Mouse (Mus musculus): ENCODE results near the gene Tm9sf2. TPM values are rescaled to one million over a fixed set of nuclear protein-coding genes. Genes with fewer than 3 reads are reported as not detected.
A peak's percentile ranks its signal among the peaks of the same experiment; 100 is the strongest.

Gene Tm9sf2
- polyA plus RNA-seq, 1 experiment from 2014 or later = 105 TPM

GRCm38 (mm10) chr14:122105391-122106285, 1.2 kb upstream of the Tm9sf2 start:
- peaks cover under 1% of the 10 kb centered on the region; the same call in 1 of the 2 replicates for H3K36me3 ChIP-seq
- no peaks in the 10 kb centered on the region; the same call in 1 of the 2 replicates for H3K9me3 ChIP-seq
- peak overlapping the region; percentile 85 for H3K27ac ChIP-seq
- 71% methylated on average over 16 of the region's 16 CpGs for WGBS
- H3K27me3 ChIP-seq = no peaks in the 10 kb centered on the region
- peak overlapping the region; percentile 58 for H3K9ac ChIP-seq (replicated peaks)
- ATAC-seq = no peak
- peak overlapping the region; percentile 84 for H3K4me2 ChIP-seq (replicated peaks)
- H3K4me3 ChIP-seq (replicated peaks) = peak overlapping the region; percentile 92
- peaks cover 41% of the 10 kb centered on the region for H3K4me1 ChIP-seq (replicated peaks)

- WGBS = 6% methylated on average over 42 of the region's 44 CpGs
- no peak for ATAC-seq
- H3K9me3 ChIP-seq = no peaks in the 10 kb centered on the region
- peak overlapping the region; percentile 90 for H3K27ac ChIP-seq
- peaks cover 46% of the 10 kb centered on the region for H3K4me1 ChIP-seq (replicated peaks)
- peak overlapping the region; percentile 94 for H3K9ac ChIP-seq (replicated peaks)
- peak overlapping the region; percentile 92 for H3K4me3 ChIP-seq (replicated peaks)
- no peaks in the 10 kb centered on the region for H3K27me3 ChIP-seq
- peak overlapping the region; percentile 84 for H3K4me2 ChIP-seq (replicated peaks)
- H3K36me3 ChIP-seq = peaks cover 9% of the 10 kb centered on the region
Measured at GRCm38 (mm10) chr14:122107481-122108214, 810 bp downstream of the Tm9sf2 start.

GRCm38 (mm10) chr14:122111681-122112080, 4.8 kb downstream of the Tm9sf2 start:
- ATAC-seq = no peak
- no peak overlapping the region for H3K9ac ChIP-seq (replicated peaks)
- no peaks in the 10 kb centered on the region for H3K27me3 ChIP-seq
- no peak overlapping the region for H3K27ac ChIP-seq
- no peak overlapping the region for H3K4me2 ChIP-seq (replicated peaks)
- 96% methylated on average over 2 of the region's 2 CpGs for WGBS
- no peak overlapping the region for H3K4me3 ChIP-seq (replicated peaks)
- peaks cover 9% of the 10 kb centered on the region for H3K36me3 ChIP-seq
- no peaks in the 10 kb centered on the region for H3K9me3 ChIP-seq
- H3K4me1 ChIP-seq (replicated peaks) = peaks cover 29% of the 10 kb centered on the region

GRCm38 (mm10) chr14:122112311-122112710, 5.5 kb downstream of the Tm9sf2 start:
- Histone ChIP-seq H3K27ac (no peak overlapping the region), H3K9ac (replicated peaks) (no peak overlapping the region), H3K4me3 (replicated peaks) (no peak overlapping the region), H3K36me3 (peaks cover 9% of the 10 kb centered on the region), H3K9me3 (no peaks in the 10 kb centered on the region), H3K4me1 (replicated peaks) (peaks cover 29% of the 10 kb centered on the region), H3K27me3 (no peaks in the 10 kb centered on the region), H3K4me2 (replicated peaks) (no peak overlapping the region)
- 91% methylated on average over 5 of the region's 5 CpGs for WGBS
- ATAC-seq = no peak

- Histone ChIP-seq H3K9ac (replicated peaks) (no peak overlapping the region), H3K4me2 (replicated peaks) (no peak overlapping the region), H3K27me3 (no peaks in the 10 kb centered on the region), H3K9me3 (no peaks in the 10 kb centered on the region), H3K4me1 (replicated peaks) (0 out of 2 replicates have a peak, but pooled peaks cover 7% of the 10 kb centered on the region), H3K4me3 (replicated peaks) (no peak overlapping the region), H3K36me3 (peaks cover 4% of the 10 kb centered on the region; the same call in 1 of the 2 replicates), H3K27ac (no peak overlapping the region)
- no peak for ATAC-seq
- 98% methylated on average over 1 of the region's 1 CpGs for WGBS
Measured at GRCm38 (mm10) chr14:122116200-122116599, 9.4 kb downstream of the Tm9sf2 start.

- Histone ChIP-seq H3K4me2 (replicated peaks) (no peak overlapping the region), H3K27ac (no peak overlapping the region), H3K9me3 (no peaks in the 10 kb centered on the region), H3K27me3 (no peaks in the 10 kb centered on the region), H3K4me1 (replicated peaks) (no peaks in the 10 kb centered on the region), H3K9ac (replicated peaks) (no peak overlapping the region), H3K36me3 (peaks cover 36% of the 10 kb centered on the region), H3K4me3 (replicated peaks) (no peak overlapping the region)
- ATAC-seq = no peak
- 83% methylated on average over 5 of the region's 5 CpGs for WGBS
Measured at GRCm38 (mm10) chr14:122130111-122130797, 23.4 kb downstream of the Tm9sf2 start.

GRCm38 (mm10) chr14:122131644-122132043, 24.8 kb downstream of the Tm9sf2 start:
- no peak for ATAC-seq
- no peak overlapping the region for H3K4me3 ChIP-seq (replicated peaks)
- no peaks in the 10 kb centered on the region for H3K27me3 ChIP-seq
- WGBS = 94% methylated on average over 2 of the region's 2 CpGs
- peaks cover 28% of the 10 kb centered on the region for H3K36me3 ChIP-seq
- no peak overlapping the region for H3K27ac ChIP-seq
- no peak overlapping the region for H3K9ac ChIP-seq (replicated peaks)
- H3K9me3 ChIP-seq = no peaks in the 10 kb centered on the region
- no peak overlapping the region for H3K4me2 ChIP-seq (replicated peaks)
- no peaks in the 10 kb centered on the region for H3K4me1 ChIP-seq (replicated peaks)

- Histone ChIP-seq H3K4me1 (replicated peaks) (no peaks in the 10 kb centered on the region), H3K36me3 (peaks cover 38% of the 10 kb centered on the region), H3K9ac (replicated peaks) (no peak overlapping the region), H3K27me3 (no peaks in the 10 kb centered on the region), H3K9me3 (no peaks in the 10 kb centered on the region), H3K4me2 (replicated peaks) (no peak overlapping the region), H3K27ac (no peak overlapping the region), H3K4me3 (replicated peaks) (no peak overlapping the region)
- 96% methylated on average over 3 of the region's 3 CpGs for WGBS
- ATAC-seq = no peak
Measured at GRCm38 (mm10) chr14:122136368-122136928, 29.6 kb downstream of the Tm9sf2 start.

GRCm38 (mm10) chr14:122137234-122137633, 30.4 kb downstream of the Tm9sf2 start:
- H3K36me3 ChIP-seq = peaks cover 44% of the 10 kb centered on the region
- no peak overlapping the region for H3K4me3 ChIP-seq (replicated peaks)
- no peaks in the 10 kb centered on the region for H3K27me3 ChIP-seq
- no peak for ATAC-seq
- 95% methylated on average over 7 of the region's 7 CpGs for WGBS
- H3K4me1 ChIP-seq (replicated peaks) = no peaks in the 10 kb centered on the region
- no peak overlapping the region for H3K4me2 ChIP-seq (replicated peaks)
- H3K9ac ChIP-seq (replicated peaks) = no peak overlapping the region
- H3K27ac ChIP-seq = no peak overlapping the region
- no peaks in the 10 kb centered on the region for H3K9me3 ChIP-seq

GRCm38 (mm10) chr14:122140126-122140525, 33.3 kb downstream of the Tm9sf2 start:
- H3K36me3 ChIP-seq = peaks cover 59% of the 10 kb centered on the region
- H3K4me2 ChIP-seq (replicated peaks) = no peak overlapping the region
- H3K9ac ChIP-seq (replicated peaks) = no peak overlapping the region
- no peak for ATAC-seq
- no peak overlapping the region for H3K4me3 ChIP-seq (replicated peaks)
- WGBS = 69% methylated on average over 1 of the region's 1 CpGs
- no peaks in the 10 kb centered on the region for H3K4me1 ChIP-seq (replicated peaks)
- no peak overlapping the region for H3K27ac ChIP-seq
- no peaks in the 10 kb centered on the region for H3K27me3 ChIP-seq
- H3K9me3 ChIP-seq = no peaks in the 10 kb centered on the region

GRCm38 (mm10) chr14:122143585-122144269, 36.9 kb downstream of the Tm9sf2 start:
- Histone ChIP-seq H3K4me2 (replicated peaks) (no peak overlapping the region), H3K9ac (replicated peaks) (no peak overlapping the region), H3K27me3 (no peaks in the 10 kb centered on the region), H3K36me3 (peaks cover 73% of the 10 kb centered on the region), H3K27ac (no peak overlapping the region), H3K4me1 (replicated peaks) (no peaks in the 10 kb centered on the region), H3K4me3 (replicated peaks) (no peak overlapping the region), H3K9me3 (no peaks in the 10 kb centered on the region)
- ATAC-seq = no peak
- 94% methylated on average over 4 of the region's 4 CpGs for WGBS

All from midbrain, embryonic 13.5 days (tissue).